Mouse (Mus musculus): ENCODE data around the gene Spef1. TPM values are rescaled to one million over a fixed set of nuclear protein-coding genes. Genes with fewer than 3 reads are reported as not detected.

The Spef1 gene
- polyA plus RNA-seq, 1 experiment, result 2.4 TPM

DNA sequence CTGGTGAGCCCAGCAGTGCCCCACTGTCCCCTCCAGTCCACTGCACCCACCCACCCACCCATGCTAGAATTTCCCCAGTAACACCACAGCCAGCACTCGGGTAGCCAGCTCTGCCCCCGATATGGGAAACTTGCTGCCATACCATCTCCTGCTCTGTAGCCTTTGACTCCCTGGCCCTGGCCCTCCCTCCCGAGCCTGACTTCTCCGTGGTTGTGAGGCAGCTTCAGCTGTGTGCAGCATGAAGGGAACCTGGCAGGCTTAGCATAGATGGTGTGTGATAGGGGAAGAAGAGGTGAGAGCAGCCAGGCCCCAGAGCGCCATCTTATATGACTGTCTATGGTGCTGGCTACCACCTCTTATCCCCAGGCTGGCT lies 46.6 kb downstream of the Spef1 start:
- no peak for DNase-seq (ENCODE audit: low read depth in 1 of 2, low spot score in 2 of 2)
- Histone ChIP-seq H3K36me3 (ENCODE audit: control insufficient read depth, insufficient read depth, low read length) (no peaks in the 10 kb centered on the region), H3K27me3 (ENCODE audit: control insufficient read depth, insufficient read depth, low read length) (no peaks in the 10 kb centered on the region), H3K27ac (ENCODE audit: insufficient read depth, low read length) (no peak overlapping the region), H3K4me3 (ENCODE audit: extremely low read depth, insufficient read depth, insufficient read length) (no peak overlapping the region), H3K4me1 (ENCODE audit: control insufficient read depth, insufficient read depth, insufficient read length) (no peaks in the 10 kb centered on the region)
- TF ChIP-seq CTCF (IDR thresholded peaks at IDR 0.05; ENCODE audit: extremely low read depth, insufficient read depth, insufficient read length, insufficient replicate concordance) (no peak), POLR2A (IDR thresholded peaks at IDR 0.05; ENCODE audit: low read depth, low read length) (no peak)
- 80% methylated on average over 5 of the region's 5 CpGs for WGBS

DNA sequence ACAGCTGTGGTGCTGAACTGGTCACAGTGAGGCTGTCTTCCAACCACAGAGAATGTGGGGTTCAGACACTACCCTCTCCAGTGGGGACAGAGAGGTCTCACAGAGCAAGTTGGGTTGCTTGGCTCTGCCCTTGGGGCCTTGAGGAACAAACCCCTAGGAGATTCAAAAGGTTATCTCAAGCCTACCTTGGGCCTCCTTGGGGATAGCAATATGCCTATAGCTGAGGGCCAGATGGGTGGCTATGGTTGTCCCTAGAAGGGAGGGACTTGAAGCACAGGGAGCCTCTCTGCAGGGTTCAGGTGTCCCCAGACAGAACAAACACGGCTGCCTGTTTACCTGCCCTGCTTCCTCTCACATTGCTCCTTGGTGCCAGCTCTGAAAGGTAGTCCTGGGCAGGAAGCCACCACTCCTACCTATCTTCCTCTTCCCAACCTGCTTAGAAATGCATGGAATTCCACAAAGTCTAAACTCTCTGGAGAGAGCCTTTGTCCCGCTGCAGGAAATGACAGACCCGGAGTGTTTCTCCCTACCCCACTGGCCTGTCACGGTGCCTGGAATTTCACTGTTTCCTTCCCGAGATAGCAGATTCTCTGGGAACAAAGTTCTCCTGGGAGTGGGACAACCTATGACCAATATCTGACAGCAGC lies 47.1 kb downstream of the Spef1 start:
- Histone ChIP-seq H3K4me1 (ENCODE audit: control insufficient read depth, insufficient read depth, insufficient read length) (peaks cover 2% of the 10 kb centered on the region; the same call in 1 of the 2 replicates), H3K27ac (ENCODE audit: insufficient read depth, low read length) (no peak overlapping the region), H3K27me3 (ENCODE audit: control insufficient read depth, insufficient read depth, low read length) (no peaks in the 10 kb centered on the region), H3K36me3 (ENCODE audit: control insufficient read depth, insufficient read depth, low read length) (no peaks in the 10 kb centered on the region), H3K4me3 (ENCODE audit: extremely low read depth, insufficient read depth, insufficient read length) (no peak overlapping the region)
- 94% methylated on average over 5 of the region's 5 CpGs for WGBS
- no peak for DNase-seq (ENCODE audit: low read depth in 1 of 2, low spot score in 2 of 2)
- TF ChIP-seq POLR2A (IDR thresholded peaks at IDR 0.05; ENCODE audit: low read depth, low read length), result no peak
- no peak for TF ChIP-seq CTCF (IDR thresholded peaks at IDR 0.05; ENCODE audit: extremely low read depth, insufficient read depth, insufficient read length, insufficient replicate concordance)

DNA sequence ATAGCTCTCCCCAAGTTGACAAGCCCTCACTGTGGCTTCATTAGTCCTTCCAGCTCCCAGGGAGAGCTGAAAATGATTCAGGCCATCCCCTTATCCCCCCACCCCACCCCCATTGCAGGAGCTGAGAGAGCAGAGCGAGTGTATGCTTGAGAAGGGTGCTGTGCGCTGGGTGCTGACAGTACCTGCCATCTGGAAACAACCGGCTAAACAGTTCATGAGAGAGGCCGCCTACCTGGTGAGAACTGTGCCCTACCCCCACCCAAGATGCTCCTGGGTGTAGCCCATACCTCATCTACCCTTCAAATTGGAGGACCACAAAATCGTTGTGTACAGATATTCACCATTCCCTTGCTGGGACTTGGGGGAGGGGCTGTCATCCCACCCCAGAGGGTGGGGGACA lies 47.8 kb downstream of the Spef1 start:
- Histone ChIP-seq H3K4me3 (ENCODE audit: extremely low read depth, insufficient read depth, insufficient read length) (no peak overlapping the region), H3K36me3 (ENCODE audit: control insufficient read depth, insufficient read depth, low read length) (no peaks in the 10 kb centered on the region), H3K27ac (ENCODE audit: insufficient read depth, low read length) (no peak overlapping the region), H3K27me3 (ENCODE audit: control insufficient read depth, insufficient read depth, low read length) (no peaks in the 10 kb centered on the region), H3K4me1 (ENCODE audit: control insufficient read depth, insufficient read depth, insufficient read length) (peaks cover 3% of the 10 kb centered on the region; the same call in 1 of the 2 replicates)
- TF ChIP-seq POLR2A (IDR thresholded peaks at IDR 0.05; ENCODE audit: low read depth, low read length), result no peak
- TF ChIP-seq CTCF (IDR thresholded peaks at IDR 0.05; ENCODE audit: extremely low read depth, insufficient read depth, insufficient read length, insufficient replicate concordance), result no peak
- no peak for DNase-seq (ENCODE audit: low read depth in 1 of 2, low spot score in 2 of 2)
- WGBS, result 89% methylated on average over 5 of the region's 5 CpGs

DNA sequence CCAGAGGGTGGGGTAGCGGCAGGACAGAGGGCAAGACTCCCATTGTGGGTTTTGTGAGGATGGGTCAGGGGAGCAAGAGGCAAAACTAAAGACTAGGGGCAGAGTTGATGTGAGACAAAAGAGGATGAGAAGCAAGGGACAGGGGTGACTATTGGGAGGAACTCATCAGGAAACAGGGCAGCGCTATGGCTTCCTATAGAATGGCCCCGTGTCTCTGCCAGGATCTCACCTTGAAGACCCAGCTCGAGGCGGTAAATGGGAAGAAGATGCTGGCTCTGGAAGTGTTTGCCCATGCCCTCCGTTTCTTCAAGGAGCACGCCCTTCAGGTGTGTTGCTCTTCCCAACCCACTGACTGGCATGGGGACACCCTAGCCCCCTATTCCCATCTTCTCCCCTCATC lies 48.3 kb downstream of the Spef1 start:
- no peak for DNase-seq (ENCODE audit: low read depth in 1 of 2, low spot score in 2 of 2)
- WGBS, result 94% methylated on average over 7 of the region's 7 CpGs
- Histone ChIP-seq H3K4me1 (ENCODE audit: control insufficient read depth, insufficient read depth, insufficient read length) (peaks cover 3% of the 10 kb centered on the region; the same call in 1 of the 2 replicates), H3K36me3 (ENCODE audit: control insufficient read depth, insufficient read depth, low read length) (no peaks in the 10 kb centered on the region), H3K27me3 (ENCODE audit: control insufficient read depth, insufficient read depth, low read length) (no peaks in the 10 kb centered on the region), H3K4me3 (ENCODE audit: extremely low read depth, insufficient read depth, insufficient read length) (no peak overlapping the region), H3K27ac (ENCODE audit: insufficient read depth, low read length) (no peak overlapping the region)
- TF ChIP-seq POLR2A (IDR thresholded peaks at IDR 0.05; ENCODE audit: low read depth, low read length), result no peak
- TF ChIP-seq CTCF (IDR thresholded peaks at IDR 0.05; ENCODE audit: extremely low read depth, insufficient read depth, insufficient read length, insufficient replicate concordance), result no peak

DNA sequence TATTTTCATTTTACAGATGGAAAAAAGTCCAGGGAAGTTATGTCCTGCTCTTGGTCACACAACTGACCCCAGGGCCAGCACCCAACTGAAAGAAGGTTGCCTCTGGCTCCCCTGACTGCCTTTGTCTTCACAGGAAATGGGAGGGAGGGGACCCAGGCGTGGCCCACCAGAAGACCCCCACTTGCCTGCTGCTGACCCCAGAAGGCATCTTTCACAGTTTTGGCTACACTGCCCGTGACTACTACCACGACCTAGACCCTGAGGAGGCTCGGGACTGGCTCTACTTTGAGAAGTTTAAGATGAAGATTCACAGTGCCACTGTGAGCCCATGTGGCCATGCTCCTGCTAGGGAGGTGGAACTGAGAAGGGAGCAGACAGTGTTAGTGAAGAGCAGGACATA lies 48.8 kb downstream of the Spef1 start:
- H3K27ac ChIP-seq (ENCODE audit: insufficient read depth, low read length), result no peak overlapping the region
- 92% methylated on average over 4 of the region's 4 CpGs for WGBS
- no peaks in the 10 kb centered on the region for H3K27me3 ChIP-seq (ENCODE audit: control insufficient read depth, insufficient read depth, low read length)
- no peak overlapping the region for H3K4me3 ChIP-seq (ENCODE audit: extremely low read depth, insufficient read depth, insufficient read length)
- TF ChIP-seq CTCF (IDR thresholded peaks at IDR 0.05; ENCODE audit: extremely low read depth, insufficient read depth, insufficient read length, insufficient replicate concordance) (no peak), POLR2A (IDR thresholded peaks at IDR 0.05; ENCODE audit: low read depth, low read length) (no peak)
- peaks cover 3% of the 10 kb centered on the region; the same call in 1 of the 2 replicates for H3K4me1 ChIP-seq (ENCODE audit: control insufficient read depth, insufficient read depth, insufficient read length)
- DNase-seq (ENCODE audit: low read depth in 1 of 2, low spot score in 2 of 2), result no peak
- H3K36me3 ChIP-seq (ENCODE audit: control insufficient read depth, insufficient read depth, low read length), result no peaks in the 10 kb centered on the region

DNA sequence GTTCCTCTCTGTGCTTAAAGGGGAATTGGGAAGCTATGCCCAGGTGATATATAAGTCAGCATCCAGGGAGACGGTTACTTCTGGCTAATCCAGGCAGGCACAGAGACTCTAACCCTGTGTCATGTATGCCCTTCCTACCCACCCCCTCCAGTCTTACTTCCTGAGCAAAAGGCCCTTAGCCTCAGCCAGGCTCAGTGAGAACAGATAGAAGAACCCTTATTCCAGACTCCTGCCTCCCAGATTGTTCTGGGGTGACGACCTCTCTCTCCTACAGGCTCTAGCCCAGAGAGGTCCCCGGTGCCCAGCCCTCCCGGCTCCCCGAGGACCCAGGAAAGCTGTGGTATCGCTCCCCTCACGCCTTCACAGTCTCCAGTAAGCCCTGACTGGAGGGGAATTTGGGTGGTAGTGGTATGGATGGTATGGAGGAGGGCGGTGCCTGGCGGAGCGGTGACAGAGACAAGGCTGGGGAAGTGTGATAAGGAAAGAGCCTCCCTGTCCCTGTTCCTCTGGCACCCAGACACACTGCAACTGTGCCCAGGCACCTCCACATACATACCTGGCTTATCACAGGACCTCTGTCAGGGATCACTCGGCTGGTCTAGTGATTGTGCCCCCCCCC lies 51.5 kb downstream of the Spef1 start:
- peaks cover 3% of the 10 kb centered on the region; the same call in 1 of the 2 replicates for H3K4me1 ChIP-seq (ENCODE audit: control insufficient read depth, insufficient read depth, insufficient read length)
- no peaks in the 10 kb centered on the region for H3K27me3 ChIP-seq (ENCODE audit: control insufficient read depth, insufficient read depth, low read length)
- 86% methylated on average over 11 of the region's 11 CpGs for whole genome bisulfite sequencing
- H3K27ac ChIP-seq (ENCODE audit: insufficient read depth, low read length), result peak overlapping the region; percentile 30; the same call in 1 of the 2 replicates
- no peak for DNase-seq (ENCODE audit: low read depth in 1 of 2, low spot score in 2 of 2)
- no peak overlapping the region for H3K4me3 ChIP-seq (ENCODE audit: extremely low read depth, insufficient read depth, insufficient read length)
- no peaks in the 10 kb centered on the region for H3K36me3 ChIP-seq (ENCODE audit: control insufficient read depth, insufficient read depth, low read length)
- TF ChIP-seq POLR2A (IDR thresholded peaks at IDR 0.05; ENCODE audit: low read depth, low read length), result no peak
- no peak for TF ChIP-seq CTCF (IDR thresholded peaks at IDR 0.05; ENCODE audit: extremely low read depth, insufficient read depth, insufficient read length, insufficient replicate concordance)

Measured in spleen, adult 2 months (tissue).